Mouse (Mus musculus) kidney, embryonic 14.5 days (tissue): ENCODE measurements around the gene Scarb2. TPM values are rescaled to one million over a fixed set of nuclear protein-coding genes. Genes with fewer than 3 reads are reported as not detected.

Experiments used
- ATAC-seq: fragments of 200-750 bp; cut with Nextera tagmentation; 2 replicates; pipeline ENCODE4 v1.8.0; 2017; ENCODE audit warnings: moderate number of reproducible peaks, mild to moderate bottlenecking, moderate TSS enrichment, moderate library complexity; ENCODE audit not compliant: low FRiP score, low TSS enrichment
- H3K27ac ChIP-seq: fragments of 300-500 bp; sonication (generic); 2 replicates; pipeline ENCODE4 v1.5.1; 2014; ENCODE audit warnings: low read depth, mild to moderate bottlenecking, low read length, moderate library complexity, mixed read lengths
- H3K27me3 ChIP-seq: fragments of 300-500 bp; sonication (generic); 2 replicates; pipeline ENCODE4 v1.6.1; 2014; ENCODE audit warnings: mild to moderate bottlenecking, low read length; ENCODE audit not compliant: control insufficient read depth, insufficient read depth
- H3K36me3 ChIP-seq: fragments of 300-500 bp; sonication (generic); 2 replicates; pipeline ENCODE4 v1.6.1; 2014; ENCODE audit warnings: low read length, mixed read lengths; ENCODE audit not compliant: control insufficient read depth, insufficient read depth
- H3K4me1 ChIP-seq: fragments of 300-500 bp; sonication (generic); 2 replicates; pipeline ENCODE4 v1.6.1; 2014; ENCODE audit warnings: low read length, mixed read lengths; ENCODE audit not compliant: control insufficient read depth, insufficient read depth
- H3K4me2 ChIP-seq: fragments of 300-500 bp; sonication (generic); replicated peaks from 2 replicates; pipeline ENCODE4 v1.6.1; 2014; ENCODE audit warnings: low read depth, mild to moderate bottlenecking, low read length
- H3K4me3 ChIP-seq: fragments of 300-500 bp; sonication (generic); 2 replicates; pipeline ENCODE4 v1.5.1; 2014; ENCODE audit warnings: mild to moderate bottlenecking, low read length
- H3K9ac ChIP-seq: fragments of 300-500 bp; sonication (generic); 2 replicates; pipeline ENCODE4 v1.6.1; 2014; ENCODE audit warnings: low read depth, mild to moderate bottlenecking, low read length, moderate library complexity
- H3K9me3 ChIP-seq: fragments of 300-500 bp; sonication (generic); 2 replicates; pipeline ENCODE4 v1.6.1; 2016; ENCODE audit warnings: low read length; ENCODE audit not compliant: control insufficient read depth
- WGBS: fragments of 180-500 bp; shearing (Covaris S2); extraction: QIAGEN DNeasy Blood & Tissue Kit; methylation state at CpG from one replicate; pipeline ENCODE4 v1.1.7; 2014; 5-methylcytosine and 5-hydroxymethylcytosine counted together
- polyA plus RNA-seq: library from polyadenylated mRNA; unstranded; fragments of >200 nt; fragmentation: Nextera tagmentation; extraction: Ambion mirVana; gene quantifications from 2 replicates; pipeline ENCODE4 v1.2.1, GENCODE M21; 2014

The Scarb2 gene
- polyA plus RNA-seq, 1 experiment from 2014 or later, result 5.7 TPM

- ATAC-seq, result peak; percentile 100
- Histone ChIP-seq H3K9me3 (no peaks in the 10 kb centered on the region), H3K9ac (peak within 1 kb of the TSS; percentile 94), H3K4me3 (peak within 1 kb of the TSS; percentile 98), H3K27ac (peak within 1 kb of the TSS; percentile 83), H3K27me3 (no peaks in the 10 kb centered on the region), H3K4me2 (peak within 1 kb of the TSS; percentile 87), H3K36me3 (no peaks in the 10 kb centered on the region), H3K4me1 (peaks cover 9% of the 10 kb centered on the region; the same call in 1 of the 2 replicates)
- 1% methylated on average over 34 of the region's 34 CpGs for WGBS
Observed at GRCm38 (mm10) chr5:92435025-92435584, 71.5 kb downstream of the Scarb2 start, which contains the start of gene Nup54. TSS of gene Nup54 (minus strand) at chr5:92435219.

- WGBS, result 0% methylated on average over 32 of the region's 39 CpGs
- peaks cover 9% of the 10 kb centered on the region; the same call in 1 of the 2 replicates for H3K4me1 ChIP-seq
- H3K4me3 ChIP-seq, result peak overlapping the region; percentile 98
- no peaks in the 10 kb centered on the region for H3K27me3 ChIP-seq
- peak overlapping the region; percentile 83 for H3K27ac ChIP-seq
- no peaks in the 10 kb centered on the region; the same call in 1 of the 2 replicates for H3K36me3 ChIP-seq
- H3K4me2 ChIP-seq, result peak overlapping the region; percentile 87
- H3K9ac ChIP-seq, result peak overlapping the region; percentile 94
- H3K9me3 ChIP-seq, result no peaks in the 10 kb centered on the region
- peak; percentile 84 for ATAC-seq
Observed at GRCm38 (mm10) chr5:92434571-92434985, 72.1 kb downstream of the Scarb2 start.

- Histone ChIP-seq H3K4me3 (peak overlapping the region; percentile 98), H3K4me2 (peak overlapping the region; percentile 87), H3K9ac (peak overlapping the region; percentile 94), H3K27ac (no peak overlapping the region), H3K36me3 (peaks cover 2% of the 10 kb centered on the region), H3K9me3 (no peaks in the 10 kb centered on the region), H3K27me3 (no peaks in the 10 kb centered on the region), H3K4me1 (peaks cover 9% of the 10 kb centered on the region; the same call in 1 of the 2 replicates)
- 2% methylated on average over 12 of the region's 12 CpGs for WGBS
- ATAC-seq, result no peak
Observed at GRCm38 (mm10) chr5:92434070-92434469, 72.6 kb downstream of the Scarb2 start.

GRCm38 (mm10) chr5:92431611-92432010 lies 75.0 kb downstream of the Scarb2 start:
- Histone ChIP-seq H3K9me3 (0 out of 2 replicates have a peak, but pooled peaks cover 3% of the 10 kb centered on the region), H3K27me3 (no peaks in the 10 kb centered on the region), H3K4me2 (no peak overlapping the region), H3K9ac (no peak overlapping the region), H3K4me3 (no peak overlapping the region), H3K27ac (no peak overlapping the region), H3K36me3 (peaks cover 24% of the 10 kb centered on the region), H3K4me1 (peaks cover 9% of the 10 kb centered on the region; the same call in 1 of the 2 replicates)
- ATAC-seq, result no peak
- whole genome bisulfite sequencing, result 80% methylated on average over 7 of the region's 7 CpGs

GRCm38 (mm10) chr5:92430723-92431122 lies 75.9 kb downstream of the Scarb2 start:
- no peak for ATAC-seq
- 91% methylated on average over 5 of the region's 5 CpGs for WGBS
- Histone ChIP-seq H3K4me2 (no peak overlapping the region), H3K4me3 (no peak overlapping the region), H3K27ac (no peak overlapping the region), H3K9me3 (0 out of 2 replicates have a peak, but pooled peaks cover 3% of the 10 kb centered on the region), H3K9ac (no peak overlapping the region), H3K4me1 (peaks cover 9% of the 10 kb centered on the region; the same call in 1 of the 2 replicates), H3K27me3 (no peaks in the 10 kb centered on the region), H3K36me3 (peaks cover 28% of the 10 kb centered on the region)

GRCm38 (mm10) chr5:92424126-92424525 lies 82.5 kb downstream of the Scarb2 start:
- Histone ChIP-seq H3K27me3 (no peaks in the 10 kb centered on the region), H3K9ac (no peak overlapping the region), H3K4me3 (no peak overlapping the region), H3K4me2 (no peak overlapping the region), H3K27ac (no peak overlapping the region), H3K4me1 (no peaks in the 10 kb centered on the region), H3K9me3 (0 out of 2 replicates have a peak, but pooled peaks cover 3% of the 10 kb centered on the region), H3K36me3 (peaks cover 81% of the 10 kb centered on the region)
- 93% methylated on average over 11 of the region's 11 CpGs for WGBS
- ATAC-seq, result no peak

- Histone ChIP-seq H3K27ac (no peak overlapping the region), H3K27me3 (no peaks in the 10 kb centered on the region), H3K4me2 (no peak overlapping the region), H3K4me1 (no peaks in the 10 kb centered on the region), H3K9me3 (no peaks in the 10 kb centered on the region), H3K36me3 (peaks cover 39% of the 10 kb centered on the region), H3K9ac (no peak overlapping the region), H3K4me3 (no peak overlapping the region)
- no peak for ATAC-seq
- 80% methylated on average over 8 of the region's 8 CpGs for WGBS
Observed at GRCm38 (mm10) chr5:92413982-92414375, 92.7 kb downstream of the Scarb2 start.

- no peak for ATAC-seq
- Histone ChIP-seq H3K9me3 (no peaks in the 10 kb centered on the region), H3K4me1 (no peaks in the 10 kb centered on the region), H3K9ac (no peak overlapping the region), H3K4me3 (no peak overlapping the region), H3K4me2 (no peak overlapping the region), H3K27ac (no peak overlapping the region), H3K27me3 (no peaks in the 10 kb centered on the region), H3K36me3 (peaks cover 34% of the 10 kb centered on the region)
- WGBS, result 81% methylated on average over 11 of the region's 11 CpGs
Observed at GRCm38 (mm10) chr5:92413271-92413981, 93.2 kb downstream of the Scarb2 start.
